Mouse (Mus musculus) embryo, embryonic 11 days (tissue): ENCODE data around the gene Fbxw2.
A peak's percentile ranks its signal among the peaks of the same experiment; 100 is the strongest.
"Not testable (repeated sequence)": the region's sequence is repeated elsewhere in the genome, so short reads cannot be mapped to it uniquely, and the experiment has no call there.

Experiments
- DNase-seq: peaks from one replicate; pipeline ENCODE4 v3.0.0-alpha.2; 2015

The Fbxw2 gene

DNA sequence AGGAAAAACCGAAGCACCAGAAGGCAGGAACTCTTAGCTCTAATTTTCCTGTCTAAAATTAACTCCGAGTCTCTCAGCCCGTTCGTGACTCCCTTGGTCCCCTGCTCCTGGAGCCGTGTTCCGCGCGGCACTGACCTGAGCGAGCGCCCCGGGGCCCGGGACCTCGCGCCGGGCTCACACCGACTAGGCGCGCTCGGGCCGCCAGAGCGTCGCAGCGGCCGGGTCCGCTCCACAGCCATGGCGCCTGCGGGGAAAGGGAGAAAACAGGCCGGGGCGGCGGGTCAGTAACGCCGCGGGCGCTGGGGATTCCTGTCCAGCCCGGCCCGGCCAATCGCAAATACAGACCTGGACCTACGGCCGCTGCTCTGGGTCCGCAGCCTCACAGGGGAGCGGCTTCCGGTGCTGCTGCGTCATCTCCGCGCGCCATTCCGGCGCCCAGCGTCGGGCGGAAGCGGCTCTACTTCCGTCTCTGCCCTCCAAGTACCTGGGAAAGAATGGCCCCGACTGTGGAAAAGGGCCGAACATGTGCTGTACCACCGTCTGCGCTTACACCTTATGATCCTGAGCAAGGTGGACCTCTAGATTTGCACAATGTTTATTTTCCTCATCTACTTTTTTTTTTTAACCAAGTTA, at the start of gene Fbxw2:
TSS of gene Fbxw2 (minus strand) at position 485 of the 633 bp plus-strand sequence.
- peak; percentile 95 for DNase-seq

DNA sequence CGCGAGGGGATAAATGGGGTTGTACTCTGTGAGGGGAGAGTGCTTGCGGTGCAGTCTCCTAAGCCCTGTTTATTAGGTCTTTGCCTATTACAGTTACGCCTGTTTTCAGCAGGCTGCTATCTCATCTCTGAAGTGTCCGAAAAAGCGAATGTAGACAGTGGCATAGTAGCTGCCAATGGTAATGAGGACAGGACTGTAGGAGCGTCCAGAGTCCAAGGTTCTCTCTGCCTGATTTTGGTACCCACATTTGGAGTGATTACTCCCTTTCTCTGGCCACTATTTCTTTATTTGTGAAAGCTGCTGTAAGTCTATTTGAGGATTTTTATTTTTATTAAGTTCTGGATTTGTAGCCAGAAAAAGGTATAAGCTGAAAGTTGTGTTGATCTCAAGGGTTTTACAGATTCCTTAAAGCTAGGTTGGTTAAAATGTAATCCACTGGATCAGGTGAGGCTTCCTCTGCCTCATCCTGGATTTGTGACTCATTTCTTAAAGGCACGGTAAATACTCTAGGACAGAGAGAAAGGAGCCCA, 48.8 kb upstream of the Fbxw2 start, which contains the start of gene Psmd5:
TSS of gene Psmd5 (minus strand) at position 153 of the 530 bp plus-strand sequence.
- no peak for DNase-seq

DNA sequence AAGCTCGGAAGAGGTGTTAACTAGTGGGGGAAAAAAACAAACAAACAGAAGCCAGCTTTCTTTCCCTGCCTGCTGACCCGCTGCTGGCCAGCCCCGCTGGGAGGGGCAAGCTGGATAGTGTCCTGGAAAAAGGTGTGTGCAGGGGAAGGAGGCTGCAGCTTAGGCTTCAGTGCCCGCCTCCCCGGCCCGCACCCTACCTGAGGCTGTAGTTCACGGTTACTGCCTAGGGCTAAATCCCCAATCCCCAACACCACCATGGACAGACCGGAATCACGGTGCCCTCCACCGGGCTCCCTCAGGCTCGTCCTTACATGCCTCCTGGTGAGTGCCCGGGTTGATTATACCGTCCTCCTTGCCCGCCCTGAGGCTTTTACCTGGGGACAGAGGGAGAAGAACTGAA, 48.2 kb upstream of the Fbxw2 start, which contains the start of gene Cutal:
TSS of gene Cutal (plus strand) at position 126 of the 400 bp plus-strand sequence.
- peak; percentile 18 for DNase-seq

DNA sequence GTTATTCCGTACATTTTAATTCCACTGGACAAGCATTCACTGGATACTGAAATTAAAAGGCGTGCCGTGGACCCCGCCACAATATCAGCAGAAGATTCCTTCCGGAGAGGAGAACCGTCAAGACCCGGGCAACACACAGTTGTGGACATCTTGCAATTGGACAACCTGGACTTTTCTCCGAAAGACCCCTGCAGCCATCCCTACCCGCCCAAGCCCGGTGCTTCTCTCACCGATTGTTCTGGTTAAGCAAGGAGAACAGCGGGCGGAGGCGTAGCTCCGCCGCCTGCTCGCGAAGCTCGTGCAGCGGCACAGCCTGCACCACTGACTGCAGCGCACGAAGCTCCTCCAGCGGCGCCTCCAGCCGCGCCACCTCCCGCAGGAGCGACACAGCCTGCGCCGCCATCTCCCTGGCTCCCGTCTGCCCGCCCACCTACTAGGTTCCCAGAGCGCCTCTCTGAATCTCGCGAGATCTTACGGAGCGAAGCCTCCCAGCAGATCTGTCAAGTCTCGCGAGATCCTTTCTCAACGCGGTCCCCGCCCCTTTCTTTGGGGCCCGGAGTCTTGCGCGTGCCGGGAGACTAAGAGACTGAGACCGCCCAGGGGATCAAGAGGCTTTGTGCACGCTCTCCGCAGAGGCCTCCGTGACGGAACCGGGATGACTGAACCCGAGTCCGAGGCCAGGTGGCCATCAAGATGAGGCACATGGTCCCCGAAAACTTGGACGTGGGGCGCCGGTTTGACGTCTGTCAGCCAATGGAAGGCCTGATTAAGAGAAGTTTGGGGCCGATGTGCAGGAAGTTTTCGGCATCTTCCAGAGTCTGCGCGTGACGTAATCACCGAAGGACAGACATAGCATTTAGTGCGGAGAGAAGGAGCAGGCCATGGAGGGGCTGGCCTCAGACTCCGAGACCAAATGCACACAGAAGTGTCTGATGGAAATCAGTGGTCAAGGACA, 44.7 kb upstream of the Fbxw2 start:
- peak; percentile 100 for DNase-seq

DNA sequence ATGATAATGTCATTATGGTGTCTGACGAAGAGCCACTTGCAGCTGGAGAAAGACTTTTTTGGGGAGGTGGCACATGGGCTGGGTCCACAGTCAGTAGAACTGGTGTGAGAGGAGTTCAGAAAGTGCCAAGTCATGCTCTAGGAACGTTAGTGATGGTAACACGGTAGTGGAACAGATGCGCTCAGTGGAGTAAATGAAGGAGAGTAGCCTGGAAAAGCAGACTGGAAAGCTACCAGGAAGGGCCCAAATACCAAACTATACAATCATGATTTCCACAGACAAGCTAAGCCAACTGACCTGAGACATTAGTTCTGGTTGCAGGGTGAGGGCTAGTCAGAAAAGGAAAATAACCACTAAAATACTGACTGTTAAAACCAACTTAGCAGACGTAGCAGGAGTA, 43.6 kb upstream of the Fbxw2 start:
- peak; percentile 19 for DNase-seq

DNA sequence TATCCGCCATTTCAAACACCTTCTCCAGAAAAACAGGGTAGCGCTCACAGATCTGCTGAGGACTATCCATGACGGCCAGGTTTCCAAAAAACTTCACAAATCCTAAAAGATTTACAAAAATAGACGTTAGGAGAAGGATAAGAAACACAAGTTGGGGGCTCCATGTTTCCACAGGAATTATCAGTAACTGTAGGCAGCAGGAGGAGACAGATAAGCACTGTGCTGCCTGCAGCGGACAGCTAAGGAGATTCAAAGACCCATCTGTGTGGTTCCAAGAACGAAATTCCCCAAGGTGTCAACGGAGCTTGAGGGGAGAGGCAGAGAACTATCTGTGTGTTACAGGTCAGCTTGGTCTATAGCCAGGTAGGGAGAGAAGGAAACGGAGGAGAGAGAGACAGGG, 31.6 kb upstream of the Fbxw2 start:
- no peak for DNase-seq

DNA sequence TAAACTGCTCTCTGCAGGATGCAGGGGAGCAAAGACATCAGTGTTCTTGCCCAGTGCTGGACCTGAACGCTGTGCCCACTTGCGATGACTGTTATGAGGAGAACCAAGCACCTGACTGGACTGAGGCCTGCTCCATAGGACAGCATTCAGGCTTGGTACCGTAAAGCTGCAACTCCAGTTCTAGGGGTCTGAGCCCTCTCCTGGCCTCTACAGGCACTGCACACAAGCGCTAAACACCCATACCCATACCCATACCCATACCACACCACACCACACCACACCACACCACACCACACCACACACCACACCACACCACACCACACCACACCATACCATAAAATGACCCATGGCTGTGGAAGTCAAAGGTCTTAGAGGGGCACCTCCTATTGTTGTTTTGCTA, 29.2 kb upstream of the Fbxw2 start:
- no peak for DNase-seq

DNA sequence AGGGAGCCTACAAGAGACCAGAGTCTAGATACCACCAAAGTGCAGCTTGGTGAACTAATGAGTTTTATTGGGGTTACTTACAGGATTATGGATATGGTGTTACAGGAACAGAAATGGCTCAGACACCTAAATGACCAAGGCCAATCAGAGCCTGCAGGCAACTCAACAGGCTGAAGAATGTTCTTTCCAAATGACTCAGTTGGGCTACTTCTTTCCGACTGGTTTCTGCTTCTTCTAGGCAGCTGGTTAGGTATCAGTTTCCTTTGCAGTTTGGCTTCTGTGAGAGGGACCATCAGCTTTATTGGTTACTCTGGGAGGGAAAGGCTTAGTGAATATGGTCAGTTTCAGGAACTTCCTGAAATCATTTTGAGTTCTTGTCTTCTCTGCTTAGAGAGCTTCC, 21.6 kb upstream of the Fbxw2 start:
- DNase-seq, result no peak

DNA sequence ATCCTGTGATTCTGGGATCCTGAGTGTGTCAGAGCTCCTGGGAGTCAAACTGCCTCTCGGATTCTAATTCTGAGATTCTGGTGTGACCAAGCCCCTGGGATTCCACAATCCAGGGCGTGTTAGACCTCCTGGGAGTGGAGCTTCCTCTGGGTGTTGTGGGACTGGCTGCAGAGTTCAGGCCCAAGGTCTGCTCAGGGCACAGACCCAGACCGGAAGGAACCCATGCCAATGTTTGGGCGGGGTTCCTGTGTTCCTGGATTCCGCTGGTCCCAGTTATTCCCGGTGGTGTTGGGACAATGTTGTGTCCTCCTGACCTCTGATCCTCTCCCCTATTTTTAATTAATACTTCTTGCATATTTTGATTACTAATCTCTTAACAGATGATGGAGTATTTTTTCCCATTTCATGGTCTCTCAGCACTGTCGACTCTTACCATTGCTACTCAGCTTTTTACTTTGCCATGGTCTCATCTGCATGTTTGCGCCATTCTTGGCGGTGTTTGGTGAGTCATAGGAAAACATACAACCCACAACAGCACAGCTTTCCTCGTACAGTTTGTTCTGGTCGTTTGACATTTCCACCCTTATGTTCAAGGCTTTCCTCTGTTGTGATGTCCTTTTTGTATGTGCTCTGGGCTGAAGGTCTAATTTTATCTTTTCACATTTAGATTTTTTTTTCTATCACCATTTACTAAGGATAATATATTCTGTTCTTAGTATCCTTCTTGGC, 17.3 kb upstream of the Fbxw2 start:
- DNase-seq, result no peak

DNA sequence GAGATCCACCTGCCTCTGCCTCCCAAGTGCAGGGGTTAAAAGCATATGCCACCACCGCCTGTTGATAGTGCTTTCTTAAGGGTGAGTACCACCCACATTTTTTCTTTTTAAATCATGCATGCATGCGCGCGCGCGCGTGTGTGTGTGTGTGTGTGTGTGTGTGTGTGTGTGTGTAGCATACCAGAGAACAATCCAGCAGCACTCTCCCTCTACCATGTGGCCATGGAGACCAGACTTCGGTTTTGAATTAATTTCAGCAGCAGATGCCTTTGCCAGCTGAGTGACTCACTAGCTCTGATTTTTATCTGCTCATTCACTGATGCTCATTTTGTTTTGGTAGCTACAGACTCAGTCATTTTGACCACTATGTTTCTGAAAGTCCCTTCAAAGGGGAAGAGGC, 15.6 kb upstream of the Fbxw2 start:
- no peak for DNase-seq

DNA sequence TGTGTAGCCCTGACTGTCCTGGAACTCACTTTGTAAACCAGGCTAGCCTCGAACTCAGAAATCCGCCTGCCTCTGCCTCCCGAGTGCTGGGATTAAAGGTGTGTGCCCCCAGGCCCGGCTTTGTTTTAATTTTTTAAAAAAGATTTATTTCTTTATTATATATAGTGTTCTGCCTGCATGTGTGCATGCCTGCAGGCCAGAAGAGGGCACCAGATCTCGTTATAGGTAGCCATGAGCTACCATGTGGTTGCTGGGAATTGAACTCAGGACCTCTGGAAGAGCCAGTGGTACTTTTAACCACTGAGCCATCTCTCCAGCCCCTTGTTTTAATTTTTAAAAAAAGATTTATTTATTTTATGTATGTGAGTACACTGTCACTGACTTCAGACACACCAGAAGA, 14.0 kb upstream of the Fbxw2 start:
- not testable (repeated sequence) for DNase-seq

DNA sequence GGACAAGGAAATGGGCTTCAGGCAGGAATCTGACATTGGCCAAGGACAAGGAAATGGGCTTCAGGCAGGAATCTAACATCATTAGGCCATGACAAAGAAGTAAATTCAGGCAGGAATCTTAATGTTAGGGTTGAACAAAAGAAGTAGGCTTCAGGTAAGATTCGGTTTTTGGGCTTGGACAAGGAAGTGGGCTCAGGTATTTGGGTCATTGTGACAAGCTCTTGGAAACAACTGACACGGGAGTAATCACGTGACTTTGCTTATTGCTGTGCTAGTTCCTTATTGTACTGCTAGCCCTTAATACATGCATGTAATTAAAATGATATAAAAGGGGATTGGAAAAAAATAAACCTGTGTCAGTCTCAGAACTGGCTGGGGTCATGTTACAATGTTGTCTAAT, 9.6 kb upstream of the Fbxw2 start:
- DNase-seq, result no peak

DNA sequence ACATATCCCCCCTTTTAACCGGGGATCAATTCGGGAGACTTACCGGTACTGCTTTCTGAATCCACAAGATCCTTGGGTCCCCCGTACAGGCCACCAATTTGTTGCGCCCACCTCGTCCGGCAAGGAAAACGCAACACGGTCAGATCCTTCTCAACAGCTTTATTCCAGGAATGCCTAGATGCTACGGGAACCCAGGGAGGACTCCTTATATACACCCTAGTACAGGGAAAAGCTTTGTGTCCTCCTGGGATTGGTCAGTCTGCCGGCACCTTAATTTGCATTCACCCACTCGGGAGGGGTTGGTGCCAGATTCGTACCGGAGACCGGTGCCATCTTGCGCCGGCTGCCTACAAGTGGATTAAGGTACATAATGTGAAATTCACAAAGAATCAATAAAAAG, 7.5 kb upstream of the Fbxw2 start:
- no peak for DNase-seq

DNA sequence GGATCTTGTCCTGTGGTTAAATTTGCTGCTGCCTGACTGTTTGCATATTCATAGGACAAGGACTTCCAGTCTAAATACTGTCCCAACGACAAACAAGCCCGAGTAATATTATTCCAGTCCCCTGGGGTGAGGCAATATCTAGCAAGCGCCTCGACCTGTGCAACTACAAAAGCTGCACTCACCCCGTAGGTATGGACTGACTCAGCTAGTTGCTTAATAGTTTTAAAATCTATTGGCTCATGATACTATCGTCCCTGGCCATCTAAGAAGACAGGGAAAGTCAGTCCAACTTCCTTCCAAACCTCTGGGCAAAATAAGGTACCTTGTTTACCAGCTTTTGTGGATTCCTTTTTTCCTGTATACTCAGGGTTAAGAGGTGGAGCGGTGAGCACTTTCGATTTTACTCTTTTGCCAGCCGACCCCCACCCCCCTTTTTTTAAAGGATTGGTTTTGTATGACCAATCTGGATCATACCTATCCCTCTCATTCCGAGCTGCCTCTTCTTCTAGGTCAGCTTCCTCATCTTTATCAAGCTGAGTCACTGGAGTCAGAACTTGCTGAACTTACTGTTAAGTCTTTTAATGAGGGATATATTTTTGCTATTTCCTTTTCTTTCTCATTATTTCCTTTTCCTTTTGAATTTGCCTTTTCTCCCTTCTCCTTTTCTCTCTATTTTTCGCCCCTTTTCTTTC, 6.8 kb upstream of the Fbxw2 start, which contains the start of gene Gm34653:
TSS of gene Gm34653 (plus strand) at position 242 of the 692 bp plus-strand sequence.
- DNase-seq, result not testable (repeated sequence)

DNA sequence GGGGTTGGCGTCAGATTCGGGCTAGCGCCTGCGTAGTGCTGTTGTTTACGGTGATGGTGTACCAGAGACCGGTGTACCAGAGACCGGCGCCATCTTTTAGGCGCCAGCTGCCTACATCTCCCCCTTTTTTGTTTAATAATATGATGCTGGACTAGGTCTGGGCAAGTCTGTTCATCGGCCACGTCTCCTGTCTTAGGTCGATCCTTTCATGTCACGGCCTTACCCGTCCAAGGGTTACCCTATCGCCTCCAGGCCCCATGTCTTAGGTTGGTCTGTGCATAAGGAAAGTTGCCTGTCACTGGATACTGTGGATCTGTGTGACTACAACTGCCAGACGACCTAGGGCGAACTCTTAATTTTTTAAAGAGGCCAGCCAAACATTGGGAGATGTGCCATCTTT, 4.0 kb upstream of the Fbxw2 start:
- not testable (repeated sequence) for DNase-seq

DNA sequence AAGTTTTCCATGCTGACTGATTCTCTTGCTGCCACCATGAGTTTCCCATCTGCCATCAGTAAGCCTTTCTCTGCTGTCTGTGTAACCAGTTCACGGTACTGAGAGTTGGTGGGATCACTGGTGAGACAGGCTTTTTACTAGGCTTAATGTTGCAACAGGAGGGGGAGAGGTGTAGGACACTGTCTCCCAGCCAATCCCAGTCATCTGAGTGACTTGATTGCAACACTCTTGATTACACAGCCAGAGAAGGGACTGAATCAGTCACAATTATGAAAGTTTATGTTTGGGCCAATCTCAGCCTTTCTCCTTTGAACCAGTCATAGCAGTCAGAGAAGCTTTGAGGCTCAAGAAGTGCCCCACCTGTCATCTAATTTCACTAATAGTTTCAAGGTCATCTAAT, 1.9 kb upstream of the Fbxw2 start:
- no peak for DNase-seq

DNA sequence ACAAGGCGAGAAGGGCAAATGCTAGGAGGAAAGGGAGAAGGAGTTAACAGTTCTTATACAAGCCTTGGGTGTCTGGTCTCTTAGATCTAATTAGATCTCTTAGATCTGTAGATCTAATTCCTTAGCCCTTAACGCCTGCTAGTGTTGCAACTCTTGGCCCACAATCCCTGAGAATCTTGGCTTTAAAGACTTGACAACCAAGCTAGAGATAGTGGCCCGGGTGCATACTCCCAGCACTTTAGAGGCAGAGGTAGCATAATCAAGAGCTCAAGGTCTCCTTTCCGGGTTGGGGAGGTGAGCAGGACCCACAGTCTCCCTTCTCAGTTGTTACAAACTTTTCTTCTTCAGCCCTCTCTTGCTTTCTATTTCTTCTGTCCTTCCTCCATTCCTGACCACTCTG, 1.5 kb upstream of the Fbxw2 start:
- no peak for DNase-seq

DNA sequence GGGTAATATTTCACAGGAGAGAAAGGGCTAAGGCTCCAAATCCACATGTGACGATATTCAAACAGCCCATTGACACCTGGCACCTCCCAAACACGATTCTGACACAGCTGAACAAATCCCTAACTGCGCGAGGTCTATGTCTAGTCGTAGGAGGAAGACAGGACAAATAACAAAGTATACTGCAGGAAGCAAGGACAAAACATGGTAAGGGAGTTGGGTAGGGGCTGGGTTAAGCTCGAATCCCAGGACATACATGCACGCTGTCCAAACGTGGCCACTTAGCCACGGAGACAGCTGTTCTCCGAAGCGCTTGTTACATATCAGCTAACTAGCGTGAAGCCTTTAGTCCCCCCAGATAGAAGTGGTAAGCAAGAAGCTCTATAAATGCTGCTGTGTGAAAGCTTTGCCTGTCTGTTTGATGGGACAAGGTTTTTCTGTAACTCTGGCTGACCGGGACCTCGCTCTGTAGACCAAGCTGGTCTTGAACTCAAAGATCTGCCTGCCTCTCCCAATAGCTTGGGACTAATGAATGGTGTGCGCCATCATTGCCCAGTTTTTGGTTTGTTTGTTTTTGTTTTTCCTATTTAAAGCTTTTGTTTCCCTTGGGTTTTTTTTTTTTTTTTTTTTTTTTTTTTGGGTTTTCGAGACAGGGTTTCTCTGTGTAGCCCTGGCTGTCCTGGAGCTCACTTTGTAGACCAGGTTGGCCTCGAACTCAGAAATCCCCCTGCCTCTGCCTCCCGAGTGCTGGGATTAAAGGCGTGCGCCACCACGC, 535 bp upstream of the Fbxw2 start:
- peak; percentile 26 for DNase-seq

DNA sequence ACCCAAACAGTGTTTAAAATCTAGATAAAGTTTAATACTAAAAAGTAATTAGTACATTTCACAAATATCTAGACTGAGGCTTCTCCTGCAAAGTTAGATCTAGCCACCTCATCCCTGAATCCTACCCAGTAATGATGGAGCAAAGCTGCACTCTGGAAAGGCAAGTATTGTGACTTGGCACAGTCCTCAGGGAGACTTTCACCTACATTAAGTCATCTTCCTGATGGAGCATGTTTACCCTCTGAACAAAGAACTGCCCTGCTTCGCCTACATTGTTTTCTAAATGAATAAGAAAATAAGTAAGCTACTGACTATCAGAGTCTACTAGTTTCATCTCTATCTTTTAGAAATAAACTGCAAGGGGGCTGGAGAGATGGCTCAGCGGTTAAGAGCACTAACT, 7.6 kb downstream of the Fbxw2 start:
- DNase-seq, result no peak

DNA sequence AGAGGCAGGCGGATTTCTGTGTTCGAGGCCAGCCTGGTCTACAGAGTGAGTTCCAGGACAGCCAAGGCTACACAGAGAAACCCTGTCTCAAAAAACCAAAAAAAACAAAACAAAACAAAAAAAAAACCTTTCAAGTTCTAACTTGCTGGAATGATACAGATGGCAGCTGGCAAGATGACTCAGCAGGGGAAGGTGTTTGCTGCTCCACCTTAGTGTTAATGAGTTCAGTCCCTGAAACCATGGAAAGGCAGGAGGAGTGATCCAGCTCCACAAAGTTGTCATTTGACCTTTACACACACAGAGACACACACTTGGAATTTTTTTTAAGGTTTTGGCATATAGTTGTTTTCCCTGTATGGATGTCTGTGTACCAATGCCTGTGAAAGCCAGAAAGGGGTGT, 10.2 kb downstream of the Fbxw2 start:
- DNase-seq, result not testable (repeated sequence)

DNA sequence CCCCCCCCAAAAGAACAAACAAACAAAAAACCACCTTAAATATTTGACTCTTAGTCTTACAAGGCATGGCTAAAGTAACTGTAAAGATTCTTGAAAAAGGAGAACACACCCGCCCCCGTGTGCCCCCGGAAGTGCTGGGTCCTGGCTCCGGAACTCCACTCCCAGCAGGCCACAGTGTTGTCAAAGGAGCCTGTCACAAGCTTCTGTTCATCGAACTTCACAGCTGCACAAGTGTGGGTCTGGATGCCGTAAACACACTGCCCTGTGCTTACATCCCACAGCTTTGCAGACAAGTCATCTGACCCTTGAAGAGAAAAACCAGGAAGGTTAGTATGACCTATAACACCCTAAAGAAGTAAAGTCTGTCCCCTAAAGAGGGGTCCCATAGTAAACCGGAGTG, 13.4 kb downstream of the Fbxw2 start:
- no peak for DNase-seq

DNA sequence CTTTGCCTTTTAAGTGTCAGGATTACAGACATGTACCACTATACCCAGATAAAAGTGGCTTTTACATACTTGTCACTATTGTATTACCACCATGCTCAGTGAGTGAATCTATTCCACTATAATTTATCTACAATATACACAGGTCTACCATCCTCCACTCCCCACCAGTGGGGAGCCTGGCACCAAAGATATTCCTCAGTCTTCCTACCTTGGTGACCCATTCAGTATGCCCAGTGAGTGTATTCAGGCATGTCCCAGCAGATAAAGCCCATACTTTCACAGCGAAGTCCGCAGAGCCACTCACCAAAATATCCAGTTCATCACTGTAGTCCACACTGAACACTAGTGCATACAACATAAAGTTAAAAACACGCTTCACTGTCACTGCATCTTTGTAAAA, 15.3 kb downstream of the Fbxw2 start:
- DNase-seq, result no peak
